Mouse (Mus musculus): ENCODE data around the gene Rhbdd1. TPM values are rescaled to one million over a fixed set of nuclear protein-coding genes. Genes with fewer than 3 reads are reported as not detected.

The Rhbdd1 gene
- polyA plus RNA-seq, 2 experiments: 7.0 to 8.7 TPM

DNA sequence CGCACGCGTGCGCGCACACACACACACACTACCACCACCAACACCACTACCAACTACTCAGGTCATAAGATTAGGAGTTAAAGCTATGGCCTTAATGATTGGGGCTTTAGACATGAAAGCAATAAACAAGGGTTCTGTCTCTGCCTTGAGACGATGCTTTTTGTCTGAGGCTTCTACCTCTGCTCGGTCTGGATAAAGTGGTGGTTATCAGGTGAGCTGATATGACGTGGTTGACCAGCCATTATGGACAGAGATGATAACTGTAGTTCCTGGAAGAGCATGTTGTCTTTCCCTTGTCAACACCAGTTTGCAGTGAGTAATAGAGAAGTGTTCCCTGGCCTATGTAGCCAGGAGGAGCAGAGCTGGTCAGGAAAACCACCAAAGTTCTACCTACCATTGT lies 57.7 kb downstream of the Rhbdd1 start:
- no peak overlapping the region for H3K4me2 ChIP-seq (replicated peaks; ENCODE audit: low read depth, low read length, severe bottlenecking)
- no peaks in the 10 kb centered on the region for H3K36me3 ChIP-seq (ENCODE audit: control insufficient read depth, insufficient read depth, low read length)
- no peak for TF ChIP-seq POLR2A (IDR thresholded peaks at IDR 0.05; ENCODE audit: borderline replicate concordance, extremely low read depth, insufficient read depth, insufficient read length)
- H3K27me3 ChIP-seq (ENCODE audit: control insufficient read depth, insufficient read depth, low read length): no peaks in the 10 kb centered on the region
- no peak overlapping the region for H3K9ac ChIP-seq (ENCODE audit: low read depth, low read length, severe bottlenecking)
- DNase-seq (ENCODE audit: low spot score) (no peak), ATAC-seq (ENCODE audit: low FRiP score, low read depth) (no peak)
- H3K27ac ChIP-seq (replicated peaks; ENCODE audit: low read depth, low read length): no peak overlapping the region
- no peaks in the 10 kb centered on the region; the same call in 1 of the 2 replicates for H3K4me1 ChIP-seq (ENCODE audit: control insufficient read depth, insufficient read depth, low read length)
- no peaks in the 10 kb centered on the region for H3K9me3 ChIP-seq (ENCODE audit: control insufficient read depth, low read length)
- H3K4me3 ChIP-seq (replicated peaks; ENCODE audit: low read length): no peak overlapping the region
- WGBS: 93% methylated on average over 8 of the region's 8 CpGs

DNA sequence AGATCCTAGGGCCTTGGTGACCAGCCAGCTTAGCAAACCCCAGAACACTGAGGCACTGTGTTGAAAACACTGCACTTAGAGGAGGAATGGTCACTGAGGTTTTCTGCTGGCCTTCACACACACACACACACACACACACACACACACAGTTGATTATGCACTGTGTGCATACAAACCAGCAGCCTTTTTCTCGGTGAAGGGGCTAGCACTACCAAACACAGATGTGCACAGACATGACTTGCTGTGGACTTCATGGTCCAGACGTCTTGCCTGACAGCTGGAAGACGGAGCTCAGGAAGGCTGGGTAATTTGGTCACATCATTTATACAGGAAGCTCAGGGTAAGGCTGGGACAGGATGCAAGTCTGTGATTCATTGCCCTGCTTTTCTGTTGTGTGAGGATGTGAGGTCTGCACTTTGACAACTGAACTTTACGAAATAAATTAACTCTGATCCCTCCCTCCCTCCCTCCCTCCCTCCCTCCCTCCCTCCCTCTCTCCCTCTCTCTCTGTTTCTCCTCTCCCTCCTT lies 58.6 kb downstream of the Rhbdd1 start:
- no peaks in the 10 kb centered on the region for H3K36me3 ChIP-seq (ENCODE audit: control insufficient read depth, insufficient read depth, low read length)
- no peak overlapping the region for H3K4me2 ChIP-seq (replicated peaks; ENCODE audit: low read depth, low read length, severe bottlenecking)
- H3K4me1 ChIP-seq (ENCODE audit: control insufficient read depth, insufficient read depth, low read length): no peaks in the 10 kb centered on the region; the same call in 1 of the 2 replicates
- no peak overlapping the region for H3K4me3 ChIP-seq (replicated peaks; ENCODE audit: low read length)
- H3K27me3 ChIP-seq (ENCODE audit: control insufficient read depth, insufficient read depth, low read length): no peaks in the 10 kb centered on the region
- TF ChIP-seq POLR2A (IDR thresholded peaks at IDR 0.05; ENCODE audit: borderline replicate concordance, extremely low read depth, insufficient read depth, insufficient read length): no peak
- DNase-seq (ENCODE audit: low spot score): no peak
- no peak overlapping the region for H3K9ac ChIP-seq (ENCODE audit: low read depth, low read length, severe bottlenecking)
- no peak for ATAC-seq (ENCODE audit: low FRiP score, low read depth)
- H3K9me3 ChIP-seq (ENCODE audit: control insufficient read depth, low read length): no peaks in the 10 kb centered on the region
- 7% methylated on average over 4 of the region's 4 CpGs for WGBS
- H3K27ac ChIP-seq (replicated peaks; ENCODE audit: low read depth, low read length): no peak overlapping the region

DNA sequence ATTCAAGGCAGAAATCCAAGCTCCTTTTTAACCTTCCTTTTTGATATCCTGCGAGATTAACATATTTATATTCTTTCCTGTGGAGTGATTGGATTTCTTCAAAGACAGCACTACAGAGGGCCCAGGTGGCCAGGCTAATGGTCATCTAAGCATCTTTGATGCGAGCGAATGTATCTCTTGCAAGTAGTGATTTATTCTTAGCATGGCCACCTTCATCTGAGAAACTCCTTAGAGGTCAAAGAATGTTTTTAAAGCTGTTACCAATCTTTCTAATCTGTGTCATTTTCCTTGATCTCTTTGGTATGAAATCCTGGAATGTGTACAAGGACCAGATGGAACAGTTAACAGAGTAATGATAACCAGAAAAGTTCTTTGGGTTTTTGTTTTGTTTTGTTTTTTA lies 59.2 kb downstream of the Rhbdd1 start:
- Histone ChIP-seq H3K4me2 (replicated peaks; ENCODE audit: low read depth, low read length, severe bottlenecking) (no peak overlapping the region), H3K4me1 (ENCODE audit: control insufficient read depth, insufficient read depth, low read length) (no peaks in the 10 kb centered on the region; the same call in 1 of the 2 replicates), H3K9ac (ENCODE audit: low read depth, low read length, severe bottlenecking) (no peak overlapping the region), H3K36me3 (ENCODE audit: control insufficient read depth, insufficient read depth, low read length) (no peaks in the 10 kb centered on the region), H3K9me3 (ENCODE audit: control insufficient read depth, low read length) (no peaks in the 10 kb centered on the region), H3K27me3 (ENCODE audit: control insufficient read depth, insufficient read depth, low read length) (no peaks in the 10 kb centered on the region), H3K4me3 (replicated peaks; ENCODE audit: low read length) (no peak overlapping the region), H3K27ac (replicated peaks; ENCODE audit: low read depth, low read length) (no peak overlapping the region)
- DNase-seq (ENCODE audit: low spot score) (no peak), ATAC-seq (ENCODE audit: low FRiP score, low read depth) (no peak)
- WGBS: 37% methylated on average over 3 of the region's 3 CpGs
- TF ChIP-seq POLR2A (IDR thresholded peaks at IDR 0.05; ENCODE audit: borderline replicate concordance, extremely low read depth, insufficient read depth, insufficient read length): no peak

DNA sequence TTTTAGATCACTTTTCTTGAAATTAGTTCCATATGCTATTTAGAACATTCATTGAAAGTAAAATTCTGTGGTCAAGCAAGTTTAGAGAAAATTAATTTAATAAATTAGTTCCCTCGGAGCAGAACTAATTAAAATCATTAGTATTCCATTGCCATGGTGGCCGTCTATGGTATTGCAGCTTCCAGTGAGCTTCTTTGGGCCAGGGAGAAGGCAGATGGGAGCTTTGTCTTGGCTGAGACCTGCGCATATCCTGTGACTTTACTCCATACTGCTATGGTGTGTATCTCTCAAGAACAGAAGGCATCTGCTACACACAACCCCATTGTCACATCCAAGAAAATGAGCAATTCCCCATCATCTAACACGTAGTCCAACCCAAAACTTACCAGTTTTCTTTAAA lies 65.7 kb downstream of the Rhbdd1 start:
- ATAC-seq (ENCODE audit: low FRiP score, low read depth) (no peak), DNase-seq (ENCODE audit: low spot score) (no peak)
- no peaks in the 10 kb centered on the region for H3K27me3 ChIP-seq (ENCODE audit: control insufficient read depth, insufficient read depth, low read length)
- TF ChIP-seq POLR2A (IDR thresholded peaks at IDR 0.05; ENCODE audit: borderline replicate concordance, extremely low read depth, insufficient read depth, insufficient read length): no peak
- H3K4me2 ChIP-seq (replicated peaks; ENCODE audit: low read depth, low read length, severe bottlenecking): no peak overlapping the region
- H3K36me3 ChIP-seq (ENCODE audit: control insufficient read depth, insufficient read depth, low read length): no peaks in the 10 kb centered on the region
- WGBS: 64% methylated on average over 4 of the region's 4 CpGs
- no peak overlapping the region for H3K27ac ChIP-seq (replicated peaks; ENCODE audit: low read depth, low read length)
- no peaks in the 10 kb centered on the region for H3K9me3 ChIP-seq (ENCODE audit: control insufficient read depth, low read length)
- no peak overlapping the region for H3K9ac ChIP-seq (ENCODE audit: low read depth, low read length, severe bottlenecking)
- no peaks in the 10 kb centered on the region for H3K4me1 ChIP-seq (ENCODE audit: control insufficient read depth, insufficient read depth, low read length)
- H3K4me3 ChIP-seq (replicated peaks; ENCODE audit: low read length): no peak overlapping the region

DNA sequence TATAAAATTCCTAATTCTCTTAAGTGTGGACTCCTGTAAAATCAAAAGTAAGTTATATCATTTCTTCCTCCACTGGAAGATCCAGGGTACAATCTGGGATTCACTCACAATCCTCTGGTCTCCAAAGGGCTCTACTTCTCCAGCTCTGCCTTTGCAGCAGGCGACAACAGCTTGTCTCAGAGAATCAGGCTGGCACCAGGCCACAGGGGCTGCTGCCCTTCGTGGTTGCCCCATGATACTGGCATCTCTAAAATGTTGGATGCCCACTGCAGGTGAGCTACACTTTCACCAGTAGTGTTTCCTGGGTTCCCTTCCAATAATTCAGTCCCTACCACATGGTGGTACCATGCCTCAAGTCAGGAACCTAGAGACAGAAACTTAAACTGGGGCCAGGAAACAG lies 67.9 kb downstream of the Rhbdd1 start:
- DNase-seq (ENCODE audit: low spot score): no peak
- H3K36me3 ChIP-seq (ENCODE audit: control insufficient read depth, insufficient read depth, low read length): no peaks in the 10 kb centered on the region
- WGBS: 89% methylated on average over 2 of the region's 2 CpGs
- no peaks in the 10 kb centered on the region for H3K27me3 ChIP-seq (ENCODE audit: control insufficient read depth, insufficient read depth, low read length)
- ATAC-seq (ENCODE audit: low FRiP score, low read depth): no peak
- no peak overlapping the region for H3K4me3 ChIP-seq (replicated peaks; ENCODE audit: low read length)
- H3K4me1 ChIP-seq (ENCODE audit: control insufficient read depth, insufficient read depth, low read length): no peaks in the 10 kb centered on the region
- no peak for TF ChIP-seq POLR2A (IDR thresholded peaks at IDR 0.05; ENCODE audit: borderline replicate concordance, extremely low read depth, insufficient read depth, insufficient read length)
- no peak overlapping the region for H3K4me2 ChIP-seq (replicated peaks; ENCODE audit: low read depth, low read length, severe bottlenecking)
- no peak overlapping the region for H3K27ac ChIP-seq (replicated peaks; ENCODE audit: low read depth, low read length)
- no peak overlapping the region for H3K9ac ChIP-seq (ENCODE audit: low read depth, low read length, severe bottlenecking)
- H3K9me3 ChIP-seq (ENCODE audit: control insufficient read depth, low read length): no peaks in the 10 kb centered on the region

DNA sequence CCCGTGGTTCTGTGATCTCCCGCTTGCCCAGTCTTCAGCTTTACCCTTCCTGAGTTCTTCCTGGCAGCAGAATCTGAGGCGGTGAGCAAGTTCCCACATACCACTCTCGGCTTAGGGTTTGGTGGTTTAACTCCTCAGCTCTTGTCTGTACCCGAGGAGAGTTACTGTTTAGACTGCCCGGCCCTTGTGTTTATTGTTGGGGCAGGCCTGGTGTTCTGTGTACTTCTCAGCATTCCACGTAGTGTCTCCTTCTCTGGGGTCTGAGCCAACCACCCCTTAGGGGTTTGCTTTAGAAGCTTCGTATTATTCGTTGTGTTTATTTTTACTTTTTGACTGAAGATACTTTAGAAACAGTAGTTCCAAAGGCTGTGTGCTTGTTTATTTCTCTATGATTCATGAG lies 68.8 kb downstream of the Rhbdd1 start:
- no peaks in the 10 kb centered on the region for H3K4me1 ChIP-seq (ENCODE audit: control insufficient read depth, insufficient read depth, low read length)
- H3K9me3 ChIP-seq (ENCODE audit: control insufficient read depth, low read length): no peaks in the 10 kb centered on the region
- 34% methylated on average over 9 of the region's 9 CpGs for WGBS
- no peak overlapping the region for H3K4me3 ChIP-seq (replicated peaks; ENCODE audit: low read length)
- no peaks in the 10 kb centered on the region for H3K27me3 ChIP-seq (ENCODE audit: control insufficient read depth, insufficient read depth, low read length)
- DNase-seq (ENCODE audit: low spot score) (no peak), ATAC-seq (ENCODE audit: low FRiP score, low read depth) (no peak)
- TF ChIP-seq POLR2A (IDR thresholded peaks at IDR 0.05; ENCODE audit: borderline replicate concordance, extremely low read depth, insufficient read depth, insufficient read length): no peak
- no peak overlapping the region for H3K4me2 ChIP-seq (replicated peaks; ENCODE audit: low read depth, low read length, severe bottlenecking)
- no peak overlapping the region for H3K27ac ChIP-seq (replicated peaks; ENCODE audit: low read depth, low read length)
- no peak overlapping the region for H3K9ac ChIP-seq (ENCODE audit: low read depth, low read length, severe bottlenecking)
- H3K36me3 ChIP-seq (ENCODE audit: control insufficient read depth, insufficient read depth, low read length): no peaks in the 10 kb centered on the region

Measured in limb, embryonic 14.5 days (tissue).